Mouse (Mus musculus) heart, postnatal 0 days (tissue): ENCODE data around the gene Sdf2l1.

Source experiments
- CTCF ChIP-seq: IDR thresholded peaks from 2 replicates; pipeline ENCODE4 v1.5.1; 2016; ENCODE audit warnings: antibody characterized with exemption, control low read depth, low read depth
- EP300 ChIP-seq: IDR thresholded peaks from 2 replicates; pipeline ENCODE4 v1.6.1; 2016; ENCODE audit warnings: antibody characterized with exemption, low read depth

- no peak for TF ChIP-seq CTCF
- TF ChIP-seq EP300: no peak
Observed at GRCm38 (mm10) chr16:17085636-17086035, 46.5 kb downstream of the Sdf2l1 start.
